Mouse (Mus musculus) kidney, postnatal 10 days (tissue): Measurements from ENCODE around the gene Otulin.

Experiments
- DNase-seq: peaks from one replicate; pipeline ENCODE4 v3.0.0; 2021; ENCODE audit warnings: mixed read lengths

Gene Otulin

DNA sequence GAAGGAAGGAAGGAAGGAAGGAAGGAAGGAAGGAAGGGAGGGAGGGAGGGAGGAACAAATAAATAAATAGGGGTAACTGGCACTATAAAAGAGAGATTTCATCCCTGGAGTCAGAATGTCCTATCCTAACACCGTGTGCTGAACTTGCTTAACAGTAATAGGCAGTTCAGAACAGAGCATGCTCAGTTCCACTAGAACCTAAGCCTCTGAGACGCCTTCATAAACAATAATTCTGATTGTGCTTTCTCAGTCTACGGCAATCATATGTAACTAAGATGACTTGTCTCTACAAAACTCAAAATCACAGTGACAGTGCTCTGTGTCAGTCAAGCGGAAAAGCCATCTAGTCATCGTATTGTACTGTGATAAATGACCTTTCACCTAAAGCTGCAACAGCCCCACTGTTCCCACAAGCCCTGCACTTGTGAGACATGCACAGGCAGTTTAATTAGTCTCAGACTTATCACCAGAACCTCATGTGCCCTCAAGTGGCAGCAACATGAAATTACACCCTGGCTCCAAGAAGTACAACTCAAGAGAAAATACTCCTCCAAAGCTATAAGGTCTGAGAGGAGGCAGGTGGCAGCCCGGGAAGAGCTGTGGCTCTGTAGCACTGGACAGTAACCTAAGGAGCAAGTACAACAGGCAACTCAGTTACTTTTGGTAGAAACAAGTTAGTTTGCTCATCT is 17.8 kb downstream of the Otulin start:
- DNase-seq: peak; percentile 77

DNA sequence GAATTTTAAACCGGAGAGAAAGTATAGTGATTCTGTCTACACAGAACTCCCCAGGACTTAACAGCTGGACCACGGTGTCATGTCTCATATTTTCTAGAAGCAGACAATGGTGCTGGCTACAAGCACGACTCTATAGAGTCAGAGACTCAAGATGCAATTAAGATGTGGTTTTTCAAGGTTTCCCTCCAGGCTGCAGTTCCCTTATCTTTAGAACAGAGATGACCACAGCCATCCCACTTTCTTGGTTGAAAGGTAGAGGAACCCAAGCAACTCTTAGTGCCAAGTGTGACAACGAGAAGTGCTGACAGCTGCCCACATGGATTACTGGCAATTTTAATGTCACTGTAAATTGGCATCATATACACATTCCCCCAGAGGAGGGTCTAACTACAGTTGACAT is 20.9 kb downstream of the Otulin start:
- no peak for DNase-seq

DNA sequence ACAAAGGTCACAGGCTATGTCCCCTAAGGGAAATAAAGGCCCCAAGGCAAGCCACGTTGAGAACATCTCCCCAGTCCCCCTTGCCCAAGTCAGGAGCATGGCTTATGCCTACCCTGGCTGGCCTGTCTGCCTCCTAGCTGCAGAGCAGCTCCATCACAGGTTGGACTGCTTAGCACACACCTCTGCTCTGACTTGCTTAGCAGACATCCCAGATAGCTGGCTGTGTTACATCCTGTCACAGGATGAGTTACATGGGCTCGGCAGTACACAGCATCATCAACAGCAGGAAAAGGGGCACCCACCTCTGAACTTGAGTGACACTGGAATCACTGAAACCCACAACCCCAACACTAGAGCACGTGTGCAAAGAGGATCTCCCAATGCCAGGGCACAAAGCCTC is 25.2 kb downstream of the Otulin start:
- no peak for DNase-seq

DNA sequence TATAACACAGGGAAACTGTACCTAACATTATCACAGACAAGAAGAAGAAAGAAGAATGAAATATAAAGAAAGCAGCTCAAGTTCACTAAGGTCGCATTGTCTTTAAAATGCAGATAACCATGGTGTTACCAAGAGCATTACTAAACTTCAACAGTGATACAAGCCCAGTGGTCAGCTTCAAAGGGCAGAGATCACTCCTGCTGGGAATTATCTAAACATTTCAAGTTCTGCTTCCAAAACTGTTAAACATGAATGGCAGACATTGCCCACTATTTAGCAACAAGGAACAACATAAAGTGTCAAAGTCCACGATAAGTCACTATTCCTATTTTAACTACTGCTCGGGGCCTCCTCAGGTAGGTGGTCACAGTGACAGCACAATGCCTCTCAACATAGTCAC is 25.9 kb downstream of the Otulin start:
- no peak for DNase-seq

DNA sequence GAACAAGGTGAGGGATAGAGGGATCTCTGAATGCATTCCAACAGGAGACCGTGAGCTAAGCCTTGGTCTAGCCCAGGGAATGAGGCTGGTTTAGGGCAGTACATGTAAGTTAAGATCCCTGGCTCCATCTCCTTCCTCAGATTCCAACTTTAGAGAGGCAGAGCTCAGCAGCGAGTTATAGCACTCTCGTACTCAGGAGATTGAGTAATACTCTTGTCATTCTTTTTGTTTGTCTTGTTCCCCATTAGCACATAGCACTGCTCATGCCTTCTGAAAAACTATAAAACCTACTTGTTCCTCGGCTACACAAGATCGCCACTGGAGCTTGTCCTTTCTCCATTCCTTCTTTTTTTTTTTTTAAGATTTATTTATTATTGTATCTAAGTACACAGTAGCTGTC is 30.0 kb downstream of the Otulin start:
- DNase-seq: no peak

DNA sequence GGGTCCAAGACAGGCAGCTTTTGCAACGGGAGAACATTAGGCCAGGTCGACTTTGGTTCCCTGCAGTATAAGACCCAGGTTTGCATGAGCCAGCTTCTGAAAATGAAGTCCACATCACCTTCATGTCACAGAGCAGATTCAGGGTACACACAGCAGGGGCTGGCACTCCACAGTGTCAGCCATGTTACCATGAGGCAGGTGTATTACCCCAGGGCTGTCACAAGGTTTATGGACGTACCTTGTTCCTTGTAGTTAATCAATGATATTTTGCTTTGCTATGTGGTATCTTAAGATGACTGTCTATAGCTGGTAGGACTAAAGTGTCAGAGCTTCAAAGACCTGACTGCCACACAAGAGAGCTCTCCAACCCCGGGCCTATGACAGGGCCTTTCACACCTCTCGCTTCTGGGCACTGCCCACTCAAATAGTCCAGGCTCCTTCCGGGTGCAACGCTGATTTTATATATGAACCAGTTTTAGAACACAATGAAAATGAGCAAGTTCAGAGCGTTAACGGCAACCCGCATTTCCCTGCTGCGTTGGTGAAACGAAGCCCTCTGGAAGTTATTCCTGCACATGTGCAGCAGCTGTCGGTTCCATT is 31.6 kb downstream of the Otulin start:
- no peak for DNase-seq

DNA sequence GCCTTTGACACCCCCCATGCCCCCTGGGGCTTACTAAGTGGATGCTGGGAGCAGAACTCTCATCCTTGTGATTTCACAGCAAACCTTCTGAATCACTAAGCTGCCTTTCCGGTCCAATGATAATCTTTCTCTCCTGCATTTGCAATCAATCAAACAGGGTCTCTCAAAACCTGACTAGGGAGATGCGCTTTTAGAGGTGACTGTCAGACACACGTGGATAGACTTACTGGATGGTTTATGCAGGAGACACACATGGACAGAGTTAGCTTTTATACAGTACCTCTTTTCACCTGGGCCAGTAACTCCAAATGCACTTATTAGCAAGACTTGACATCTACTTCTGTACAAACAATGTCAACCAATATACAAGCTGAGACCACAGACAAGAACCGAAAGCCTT is 33.0 kb downstream of the Otulin start:
- DNase-seq: no peak

DNA sequence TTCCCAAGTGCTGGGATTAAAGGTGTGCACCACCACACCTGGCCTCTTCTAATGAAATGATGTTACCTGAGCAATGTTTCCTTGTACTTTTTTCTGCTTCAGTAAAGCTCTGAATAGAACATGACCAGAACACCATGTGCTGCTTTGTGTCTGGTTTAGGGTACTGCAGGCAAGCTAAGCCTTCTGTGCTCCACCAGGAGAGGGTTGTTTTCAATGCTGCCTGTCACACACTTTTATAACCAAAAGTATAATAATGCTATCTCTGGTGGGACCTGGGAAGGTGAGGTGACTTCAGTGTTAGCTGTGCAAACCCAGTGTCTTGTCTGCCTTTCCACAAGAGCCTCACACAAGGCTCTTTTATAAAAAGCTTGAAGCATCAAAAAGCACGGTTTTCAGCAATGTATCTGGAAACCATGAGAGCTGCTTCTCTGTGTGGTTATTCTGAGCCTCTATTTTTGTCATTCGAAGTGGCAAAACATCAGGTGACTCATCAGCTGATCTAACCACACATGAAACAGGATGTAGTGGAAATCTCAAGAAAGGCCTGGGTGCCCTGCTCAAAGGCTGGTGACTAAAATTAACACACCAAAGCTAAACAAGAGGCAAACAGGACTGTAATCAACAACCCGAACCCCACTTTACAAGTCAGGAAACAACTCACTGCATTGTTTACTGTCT is 33.9 kb downstream of the Otulin start:
- DNase-seq: no peak

DNA sequence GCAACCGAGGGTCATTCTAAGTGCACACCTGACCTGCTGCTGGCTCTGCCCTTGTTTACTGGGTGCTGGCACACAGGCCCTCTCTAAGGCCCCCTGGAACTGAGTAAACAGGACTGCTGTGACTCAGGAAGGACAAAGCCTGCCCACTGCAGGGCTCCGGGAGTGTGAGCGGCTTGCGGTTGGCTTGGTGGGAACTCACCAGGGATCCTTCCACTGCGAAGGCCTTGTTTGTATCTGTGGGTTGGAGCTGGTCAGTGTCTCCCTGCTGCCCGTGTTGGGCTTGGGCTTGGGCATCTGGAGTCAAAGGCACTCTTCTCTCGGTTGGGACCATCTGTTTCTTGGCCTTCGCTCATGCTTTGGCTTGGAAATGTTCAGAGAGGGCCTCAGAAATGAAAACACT is 34.9 kb downstream of the Otulin start:
- no peak for DNase-seq

DNA sequence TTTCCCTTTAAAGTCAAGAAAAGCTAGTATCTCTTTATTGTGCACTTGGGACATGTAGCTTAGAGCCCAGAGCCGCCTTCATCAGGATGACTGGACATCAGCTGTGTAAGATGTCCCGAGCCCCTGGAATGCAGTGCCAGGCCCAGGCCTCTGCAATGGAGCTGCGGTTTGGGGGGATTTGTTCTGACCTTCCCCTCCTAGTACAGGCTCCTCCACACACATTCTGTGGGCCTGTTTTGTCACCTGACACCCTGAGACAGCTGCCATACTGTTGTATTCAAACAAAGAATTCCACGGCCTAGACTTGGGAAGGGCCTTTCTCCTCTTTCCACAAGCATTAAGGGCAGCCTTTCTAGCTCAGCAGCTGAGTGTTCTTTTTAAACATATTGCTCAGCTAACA is 35.5 kb downstream of the Otulin start:
- no peak for DNase-seq

DNA sequence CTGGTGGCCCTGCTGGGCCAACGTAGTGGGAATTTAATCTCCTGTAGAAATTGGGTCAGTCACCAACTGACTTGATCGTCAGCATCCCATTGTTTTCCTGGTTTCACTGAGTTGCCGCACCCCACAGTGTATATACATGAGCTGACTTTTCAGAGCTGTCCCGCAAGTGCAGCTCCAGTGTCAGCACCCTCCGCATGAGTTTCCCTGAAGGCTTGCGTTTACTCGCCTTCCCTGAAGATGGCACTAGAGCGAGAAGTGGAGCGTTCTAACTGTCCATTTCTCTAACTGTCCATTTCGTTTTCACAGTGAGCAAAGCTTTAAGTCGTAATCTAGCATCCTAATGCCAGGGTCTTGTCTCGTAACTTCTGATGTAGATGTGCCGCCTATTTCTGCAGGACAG is 36.8 kb downstream of the Otulin start:
- DNase-seq: peak; percentile 40

DNA sequence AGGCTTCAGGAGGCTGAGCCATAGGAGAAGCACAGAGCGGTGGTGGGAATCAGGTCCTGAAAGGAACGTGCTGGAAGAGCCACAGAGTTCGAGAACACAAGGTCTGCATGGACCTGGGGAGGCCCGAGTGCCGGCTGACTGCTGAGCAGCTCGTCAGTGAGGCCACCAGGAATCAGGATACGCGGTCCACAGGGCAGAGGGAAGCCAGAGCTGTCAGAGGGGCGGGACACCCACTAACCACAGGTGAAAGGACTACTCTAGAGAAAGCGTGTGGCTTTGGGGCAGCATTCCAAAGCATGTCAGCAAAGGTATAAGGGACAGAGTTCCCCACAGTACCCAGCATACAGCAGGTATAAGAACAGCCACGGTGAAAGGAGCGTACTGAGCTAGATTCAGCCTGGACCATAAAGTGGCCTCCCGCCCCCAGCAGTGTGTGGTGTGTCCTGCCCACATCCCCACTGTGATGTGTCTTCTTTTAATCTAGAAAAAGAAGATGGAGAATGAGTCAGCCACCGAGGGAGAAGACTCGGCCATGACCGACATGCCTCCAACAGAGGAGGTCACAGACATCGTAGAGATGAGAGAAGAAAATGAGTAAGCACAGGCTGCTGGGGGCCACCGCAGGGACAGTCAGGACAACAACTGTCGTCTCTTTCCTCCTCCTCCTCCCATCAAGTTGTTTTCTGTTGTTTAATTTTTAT is 37.7 kb downstream of the Otulin start:
- no peak for DNase-seq

DNA sequence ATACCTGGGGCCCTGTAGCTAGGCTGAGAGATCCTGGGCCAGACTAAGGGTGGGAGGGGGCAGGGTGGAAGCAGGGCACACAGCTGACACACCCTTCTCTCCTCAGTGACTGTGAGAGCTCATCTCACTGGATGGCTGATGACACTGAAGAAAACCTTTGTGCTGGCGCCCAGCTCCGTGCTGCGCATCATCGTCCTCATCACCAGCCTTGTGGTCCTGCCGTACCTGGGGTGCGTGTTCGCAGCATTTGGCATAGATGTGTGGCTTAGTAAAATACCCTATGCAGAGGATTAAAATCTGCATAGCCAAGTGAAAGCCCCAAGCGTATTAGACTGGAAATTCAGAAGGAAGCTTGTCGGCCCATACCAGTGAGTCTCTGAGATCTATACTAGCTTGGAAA is 39.7 kb downstream of the Otulin start:
- DNase-seq: no peak

DNA sequence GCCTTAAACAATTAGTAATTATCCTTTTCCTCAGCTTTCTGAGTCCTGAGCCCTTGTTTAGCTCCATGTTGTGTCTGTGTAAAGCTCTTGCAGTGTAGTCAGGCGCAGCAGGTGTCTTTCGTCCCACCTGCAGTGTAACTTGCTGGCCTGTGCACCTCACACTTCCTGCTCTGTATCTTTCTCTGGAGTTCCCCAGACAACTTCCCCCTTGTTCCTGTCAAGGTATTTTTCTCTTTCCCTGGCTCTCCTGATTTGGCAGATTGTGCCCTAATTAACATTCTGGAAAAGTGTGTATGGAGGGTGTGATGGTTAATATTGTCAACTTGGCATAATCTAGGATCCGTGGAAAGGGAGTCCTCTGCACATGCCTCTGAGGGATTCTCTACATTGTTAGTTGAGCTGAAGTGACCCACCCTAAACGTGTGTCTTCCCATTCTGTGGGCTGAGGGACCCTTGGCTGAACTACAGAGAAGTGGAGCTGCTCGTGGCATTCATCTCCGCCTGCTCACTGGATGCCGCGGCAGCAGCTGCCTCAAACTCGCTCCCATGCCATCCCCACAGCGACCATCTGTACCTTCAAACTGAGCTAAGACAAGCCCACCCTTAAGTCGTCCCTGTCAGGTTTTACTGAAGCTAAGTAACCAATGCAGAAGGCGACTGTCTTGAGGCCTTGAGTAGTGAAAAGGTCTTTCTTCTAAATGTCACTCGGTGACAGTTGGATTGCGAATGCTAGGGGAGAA is 42.2 kb downstream of the Otulin start:
- DNase-seq: no peak

DNA sequence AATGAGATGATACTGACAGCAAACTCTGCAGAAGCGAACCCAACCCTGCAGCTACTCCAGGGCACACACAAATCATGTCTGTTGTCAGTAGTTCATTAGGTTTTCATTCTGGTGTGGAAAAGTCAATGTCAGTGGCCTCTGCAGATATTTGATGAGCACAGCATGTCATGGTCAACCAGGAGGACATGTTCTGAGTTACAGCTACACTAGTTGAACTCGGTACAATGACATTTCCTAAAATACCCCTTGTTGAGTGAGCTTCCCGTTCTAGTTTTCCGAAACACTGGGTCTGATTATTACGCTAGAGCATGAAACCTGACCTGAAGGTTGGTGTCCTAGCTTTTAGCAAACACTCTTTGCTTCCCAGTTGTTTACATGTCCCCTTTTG is 44.4 kb downstream of the Otulin start:
- no peak for DNase-seq

DNA sequence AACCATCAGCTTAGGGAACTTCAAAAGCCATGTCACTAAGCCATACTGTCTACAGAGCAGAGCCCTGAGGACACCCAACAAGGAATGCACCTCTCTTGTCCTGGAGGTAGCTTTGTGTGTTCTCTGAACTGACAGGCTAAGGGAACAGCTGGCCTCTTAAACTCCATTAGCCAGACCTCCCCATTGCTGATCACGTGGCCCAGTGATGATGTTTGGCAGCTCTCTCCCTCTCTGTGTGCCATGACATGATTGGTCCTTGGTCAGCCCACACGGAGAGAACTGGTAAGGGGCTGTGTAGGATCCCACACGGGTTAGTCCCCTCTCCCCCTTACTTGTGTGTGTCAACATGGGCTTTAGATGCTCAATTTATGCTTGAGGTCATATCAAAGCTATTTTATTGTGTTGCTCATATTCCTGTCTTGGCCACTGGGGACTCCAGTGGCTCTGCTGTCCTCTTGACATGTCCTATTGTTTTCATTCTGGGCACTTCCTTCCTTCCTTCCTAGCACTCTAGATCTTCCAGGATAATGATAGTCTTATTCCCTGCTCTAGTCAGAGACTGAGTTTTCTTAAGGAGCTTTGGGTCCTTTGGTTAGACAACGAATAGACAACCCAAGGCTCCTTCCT is 44.9 kb downstream of the Otulin start:
- no peak for DNase-seq

DNA sequence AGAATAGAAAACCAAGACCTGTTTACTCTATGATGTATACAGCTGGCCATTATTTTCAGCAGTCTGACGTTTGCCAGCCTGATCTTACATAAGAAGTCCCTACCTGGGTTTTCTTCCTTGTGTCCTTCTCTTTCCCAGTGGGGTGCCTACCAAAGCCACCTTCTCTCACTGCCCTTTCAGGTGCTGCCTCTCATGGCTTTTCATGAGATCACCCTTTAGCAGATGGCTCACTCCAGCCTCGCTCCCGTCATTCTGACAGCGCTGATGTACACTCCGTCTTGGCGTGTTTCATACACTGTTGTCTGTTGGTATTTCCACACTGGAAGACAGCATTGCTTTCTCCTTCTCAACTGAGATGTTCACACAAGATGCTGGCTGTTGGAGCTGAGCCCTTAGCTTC is 46.9 kb downstream of the Otulin start:
- no peak for DNase-seq

DNA sequence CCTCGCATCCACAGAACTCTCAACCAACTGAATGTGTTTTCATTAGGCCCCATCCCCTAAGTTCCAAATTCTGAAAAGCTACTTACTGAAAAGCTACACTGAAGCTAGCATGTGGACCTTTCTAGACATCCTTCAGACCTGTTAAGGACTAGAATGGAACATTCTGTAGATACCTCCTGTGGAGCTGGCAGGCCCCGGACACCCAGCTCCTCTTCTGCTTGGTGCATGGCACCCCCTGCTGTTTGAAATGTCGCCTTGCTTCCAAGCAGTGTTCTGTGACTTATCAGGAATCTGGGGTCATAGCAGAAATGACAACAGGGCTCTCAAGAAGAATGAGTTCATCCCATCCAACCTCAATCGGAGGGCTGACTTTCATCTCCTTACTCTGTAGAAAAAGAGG is 47.5 kb downstream of the Otulin start:
- peak; percentile 77 for DNase-seq

DNA sequence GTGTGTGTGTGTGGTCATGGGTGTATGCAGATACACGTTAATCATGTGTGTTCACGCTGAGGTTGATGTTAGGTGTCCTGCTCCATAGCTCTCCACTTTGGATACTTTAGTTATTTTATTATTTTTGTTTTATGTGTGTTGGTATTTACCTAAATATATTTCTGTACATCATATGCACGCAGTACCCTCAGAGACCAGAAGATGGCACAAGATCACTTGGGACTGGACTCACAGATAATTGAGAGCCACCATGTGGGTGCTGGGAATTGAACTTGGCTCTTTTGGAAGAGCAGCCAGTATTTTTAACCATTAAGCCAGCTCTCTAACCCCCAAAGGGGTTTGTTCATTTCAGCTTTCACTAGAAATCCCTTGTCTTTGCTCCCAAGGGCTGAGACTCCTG is 48.1 kb downstream of the Otulin start:
- DNase-seq: peak; percentile 36

DNA sequence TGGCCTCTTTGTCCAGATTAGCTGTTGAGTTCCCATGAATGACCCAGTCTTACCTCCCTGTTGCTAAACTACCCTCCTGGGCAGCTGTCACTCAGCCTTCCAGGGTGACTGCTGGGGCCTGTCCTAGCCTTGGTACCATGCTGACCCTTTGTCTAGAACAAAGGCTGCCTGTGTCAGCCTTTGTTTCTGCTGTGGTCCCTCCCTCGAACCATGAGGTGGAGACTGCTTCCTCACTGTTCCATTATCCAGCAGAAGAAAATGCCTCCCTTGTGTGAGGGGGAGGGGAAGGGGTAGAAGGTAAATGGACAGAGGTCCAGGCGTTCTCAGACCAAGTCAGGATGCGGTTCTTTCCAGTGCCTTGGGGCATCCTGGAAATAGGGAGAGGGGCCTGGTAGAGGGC is 48.9 kb downstream of the Otulin start:
- DNase-seq: no peak

DNA sequence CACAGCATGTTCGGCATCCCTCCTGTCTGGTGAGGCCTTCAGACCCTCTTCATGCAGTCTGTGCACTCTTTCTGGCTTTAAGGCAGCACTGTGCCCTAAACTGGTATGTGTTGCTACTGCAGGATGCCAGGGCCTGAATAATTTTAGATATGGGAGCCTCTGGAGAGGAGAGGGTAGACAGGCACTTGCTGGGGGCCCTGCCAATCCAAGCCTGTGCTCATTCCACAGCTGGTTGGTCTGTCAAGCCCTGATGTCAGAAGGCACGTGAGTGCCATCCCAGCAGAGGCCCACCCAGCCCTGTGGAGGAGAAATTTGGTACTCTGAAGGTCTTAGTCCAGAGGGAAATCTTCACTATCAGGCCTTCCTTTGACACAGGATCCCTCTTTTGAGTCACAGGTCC is 49.7 kb downstream of the Otulin start:
- no peak for DNase-seq

DNA sequence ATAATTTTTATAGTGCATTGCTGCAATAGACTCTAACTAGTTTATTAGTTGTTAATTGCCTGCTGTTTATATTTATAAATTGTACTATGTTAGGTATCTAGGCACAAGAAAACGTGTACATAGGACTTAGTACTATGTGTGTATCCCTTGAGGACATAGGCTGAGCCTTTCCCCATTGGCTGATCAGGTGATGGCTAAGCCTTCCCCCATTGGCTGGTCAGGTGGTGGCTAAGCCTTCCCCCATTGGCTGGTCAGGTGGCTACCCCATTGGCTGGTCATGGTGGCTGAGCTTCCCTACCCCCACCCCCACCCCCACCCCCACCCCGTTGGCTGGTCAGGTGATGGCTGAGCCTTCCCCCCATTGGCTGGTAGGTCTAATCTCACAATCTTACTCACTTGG is 50.6 kb downstream of the Otulin start:
- DNase-seq: no peak

DNA sequence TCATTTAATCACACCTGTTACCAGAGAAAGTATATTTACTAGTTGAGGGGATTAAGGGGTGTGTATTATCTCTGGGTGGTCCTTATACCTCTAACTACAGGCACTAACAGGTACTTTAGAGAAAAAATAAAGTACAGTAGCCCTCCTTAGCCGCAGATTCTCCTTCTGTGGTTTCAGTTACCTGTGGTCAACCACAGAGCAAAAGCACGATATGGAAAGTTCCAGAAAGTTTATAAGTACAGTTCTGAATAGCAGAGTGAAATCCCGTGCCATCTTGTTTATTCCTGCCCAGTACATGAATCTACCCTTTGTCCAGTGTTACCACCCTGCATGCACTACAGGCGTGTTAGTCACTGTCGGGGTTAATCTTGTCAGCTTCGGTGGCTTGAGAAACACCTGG is 51.6 kb downstream of the Otulin start:
- DNase-seq: no peak
